Mouse (Mus musculus) forebrain, embryonic 10.5 days (tissue): Measurements from ENCODE around the gene Clca3a1. TPM values are rescaled to one million over a fixed set of nuclear protein-coding genes. Genes with fewer than 3 reads are reported as not detected.

ENCODE experiments used
- DNase-seq: peaks from one replicate; pipeline ENCODE4 v3.0.0-alpha.2; 2017; ENCODE audit warnings: low spot score; ENCODE audit errors: extremely low spot score
- H3K27ac ChIP-seq: fragments of 300-500 bp; sonication (generic); 2 replicates; pipeline ENCODE4 v1.5.1; 2016; ENCODE audit warnings: mild to moderate bottlenecking
- H3K27me3 ChIP-seq: fragments of 300-500 bp; sonication (generic); 2 replicates; pipeline ENCODE4 v1.6.1; 2016; ENCODE audit warnings: mild to moderate bottlenecking; ENCODE audit not compliant: poor library complexity, severe bottlenecking
- H3K36me3 ChIP-seq: fragments of 300-500 bp; sonication (generic); replicated peaks from 2 replicates; pipeline ENCODE4 v1.6.1; 2016; ENCODE audit warnings: mild to moderate bottlenecking, moderate library complexity
- H3K4me1 ChIP-seq: fragments of 300-500 bp; sonication (generic); 2 replicates; pipeline ENCODE4 v1.6.1; 2016
- H3K4me3 ChIP-seq: fragments of 300-500 bp; sonication (generic); 2 replicates; pipeline ENCODE4 v1.5.1; 2016; ENCODE audit warnings: mild to moderate bottlenecking, moderate library complexity
- H3K9me3 ChIP-seq: fragments of 300-500 bp; sonication (generic); 2 replicates; pipeline ENCODE4 v1.6.1; 2016; ENCODE audit warnings: mild to moderate bottlenecking, moderate library complexity
- WGBS: fragments of 180-500 bp; shearing (Covaris S2); methylation state at CpG from one replicate; pipeline ENCODE4 v1.1.7; 2016; 5-methylcytosine and 5-hydroxymethylcytosine counted together
- polyA plus RNA-seq: library from polyadenylated mRNA; unstranded; fragments of >200 nt; fragmentation: Nextera tagmentation; extraction: Ambion mirVana; gene quantifications from 2 replicates; pipeline ENCODE4 v1.2.1, GENCODE M21; 2016

Gene Clca3a1
- polyA plus RNA-seq, 1 experiment from 2014 or later, result not detected

GRCm38 (mm10) chr3:144715033-144715432 is 45.7 kb downstream of the Clca3a1 start:
- peaks cover 34% of the 10 kb centered on the region for H3K4me1 ChIP-seq
- H3K27ac ChIP-seq, result no peak overlapping the region
- no peak for DNase-seq
- 90% methylated on average over 7 of the region's 7 CpGs for WGBS
- no peaks in the 10 kb centered on the region for H3K27me3 ChIP-seq
- H3K9me3 ChIP-seq, result no peaks in the 10 kb centered on the region
- peaks cover 23% of the 10 kb centered on the region for H3K36me3 ChIP-seq
- H3K4me3 ChIP-seq, result no peak overlapping the region

GRCm38 (mm10) chr3:144714606-144715005 is 46.2 kb downstream of the Clca3a1 start:
- H3K4me3 ChIP-seq, result no peak overlapping the region
- no peak for DNase-seq
- peaks cover 34% of the 10 kb centered on the region for H3K4me1 ChIP-seq
- H3K9me3 ChIP-seq, result no peaks in the 10 kb centered on the region
- H3K27ac ChIP-seq, result no peak overlapping the region
- peaks cover 27% of the 10 kb centered on the region for H3K36me3 ChIP-seq
- no peaks in the 10 kb centered on the region for H3K27me3 ChIP-seq
- 94% methylated on average over 8 of the region's 8 CpGs for WGBS

DNA sequence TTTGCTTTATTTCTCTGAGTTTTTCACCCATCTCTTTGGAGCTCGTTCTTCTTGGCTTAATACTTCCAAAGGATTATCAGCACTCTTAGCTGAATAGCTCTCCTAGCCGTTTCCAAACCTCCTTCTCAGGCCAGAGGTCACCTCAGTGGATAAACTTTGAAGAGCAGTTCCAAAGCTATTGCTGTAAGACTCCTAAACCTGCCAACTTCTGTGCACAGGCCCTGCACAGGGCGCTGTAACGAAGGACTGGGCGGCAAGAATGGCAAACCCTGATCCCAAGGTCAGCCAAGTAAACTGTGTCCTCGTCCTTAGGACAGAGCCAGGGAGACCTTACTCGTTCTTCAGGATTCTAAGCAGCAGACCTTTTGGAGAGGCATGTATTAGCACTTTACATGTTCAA is 46.7 kb downstream of the Clca3a1 start:
- peaks cover 31% of the 10 kb centered on the region for H3K36me3 ChIP-seq
- 59% methylated on average over 7 of the region's 7 CpGs for WGBS
- H3K4me3 ChIP-seq, result no peak overlapping the region
- peaks cover 30% of the 10 kb centered on the region for H3K4me1 ChIP-seq
- H3K27me3 ChIP-seq, result no peaks in the 10 kb centered on the region
- DNase-seq, result no peak
- no peak overlapping the region for H3K27ac ChIP-seq
- H3K9me3 ChIP-seq, result no peaks in the 10 kb centered on the region

GRCm38 (mm10) chr3:144711607-144712206 is 49.1 kb downstream of the Clca3a1 start:
- Histone ChIP-seq H3K27me3 (no peaks in the 10 kb centered on the region), H3K4me1 (peaks cover 18% of the 10 kb centered on the region), H3K27ac (0 out of 2 replicates have a peak overlapping the region, but pooled peaks have one; percentile 12), H3K4me3 (no peak overlapping the region), H3K9me3 (no peaks in the 10 kb centered on the region), H3K36me3 (peaks cover 47% of the 10 kb centered on the region)
- 71% methylated on average over 6 of the region's 6 CpGs for WGBS
- no peak for DNase-seq

DNA sequence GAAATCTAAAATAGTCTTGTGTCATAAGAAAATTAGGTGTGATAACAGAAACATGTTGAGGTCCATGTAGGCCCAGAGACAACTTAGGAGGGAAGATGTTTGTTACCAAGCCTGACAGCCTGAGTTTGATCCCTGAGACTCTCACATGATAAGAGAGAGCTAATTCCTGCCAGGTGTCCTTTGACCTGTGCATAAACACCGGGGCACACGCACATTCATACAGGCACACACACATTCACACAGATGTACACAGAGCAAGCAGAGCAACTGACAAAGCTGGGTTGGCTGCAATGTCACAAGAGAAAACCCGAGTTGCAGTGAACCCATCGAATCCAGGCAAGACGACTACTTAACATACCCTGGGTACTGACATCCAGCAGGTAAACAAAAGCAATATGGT is 52.2 kb downstream of the Clca3a1 start:
- no peak for DNase-seq
- Histone ChIP-seq H3K36me3 (peaks cover 72% of the 10 kb centered on the region), H3K9me3 (no peaks in the 10 kb centered on the region), H3K4me1 (peaks cover 10% of the 10 kb centered on the region), H3K4me3 (no peak overlapping the region), H3K27ac (no peak overlapping the region), H3K27me3 (no peaks in the 10 kb centered on the region)
- WGBS, result 90% methylated on average over 5 of the region's 5 CpGs

DNA sequence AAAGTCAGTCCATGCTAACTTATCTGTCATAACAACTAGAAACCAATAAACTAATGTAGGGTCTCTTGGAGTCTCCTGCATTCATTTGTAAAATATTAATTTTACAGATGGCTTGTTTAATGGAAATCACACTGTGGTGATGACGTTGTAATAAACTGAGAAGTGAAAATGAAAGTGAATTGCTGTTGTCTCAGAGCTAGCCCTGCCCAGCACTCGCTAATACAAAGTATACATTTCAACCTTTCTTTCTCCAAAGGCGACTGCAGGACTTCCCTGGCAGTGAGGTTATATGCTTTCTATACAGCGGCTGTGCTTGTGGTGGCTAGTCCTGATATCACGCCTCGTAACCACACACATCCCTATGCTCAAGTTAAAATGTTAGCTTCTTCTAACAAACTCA is 56.8 kb downstream of the Clca3a1 start:
- Histone ChIP-seq H3K9me3 (no peaks in the 10 kb centered on the region), H3K27me3 (no peaks in the 10 kb centered on the region), H3K4me1 (peaks cover 4% of the 10 kb centered on the region; the same call in 1 of the 2 replicates), H3K4me3 (no peak overlapping the region), H3K27ac (no peak overlapping the region), H3K36me3 (peaks cover 66% of the 10 kb centered on the region)
- DNase-seq, result no peak
- 93% methylated on average over 6 of the region's 6 CpGs for WGBS

DNA sequence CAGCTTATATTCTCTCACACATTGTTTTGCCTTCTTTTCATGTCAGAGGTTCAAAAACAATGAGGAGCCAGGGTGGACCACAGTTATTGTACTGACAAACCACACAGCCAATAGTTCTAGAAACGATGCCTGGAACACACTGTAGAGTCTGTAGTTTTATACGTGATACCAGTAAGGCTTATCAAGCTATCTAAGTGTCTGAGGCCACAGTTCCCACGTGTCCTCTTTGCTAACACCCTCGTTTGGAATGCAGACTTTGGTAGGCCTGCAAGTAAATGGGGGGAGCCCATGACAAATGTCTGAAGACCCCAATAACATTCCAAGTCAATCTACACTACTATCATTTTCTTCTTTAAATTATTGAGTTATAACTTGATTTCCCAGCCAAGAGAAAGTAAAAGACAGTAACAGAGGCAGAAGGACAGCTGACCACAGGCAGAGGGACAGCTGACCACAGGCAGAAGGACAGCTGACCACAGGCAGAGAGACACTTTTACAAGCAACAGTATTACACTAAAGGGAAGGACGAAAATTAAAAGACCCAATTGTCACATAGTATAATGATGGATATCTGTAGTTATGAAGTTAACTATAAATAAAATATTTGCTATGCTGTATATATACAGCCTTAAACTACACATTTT is 61.9 kb downstream of the Clca3a1 start:
- WGBS, result 92% methylated on average over 5 of the region's 5 CpGs
- H3K27ac ChIP-seq, result no peak overlapping the region
- no peaks in the 10 kb centered on the region for H3K9me3 ChIP-seq
- no peak overlapping the region for H3K4me3 ChIP-seq
- H3K4me1 ChIP-seq, result no peaks in the 10 kb centered on the region
- no peak for DNase-seq
- H3K36me3 ChIP-seq, result peaks cover 67% of the 10 kb centered on the region
- no peaks in the 10 kb centered on the region for H3K27me3 ChIP-seq

DNA sequence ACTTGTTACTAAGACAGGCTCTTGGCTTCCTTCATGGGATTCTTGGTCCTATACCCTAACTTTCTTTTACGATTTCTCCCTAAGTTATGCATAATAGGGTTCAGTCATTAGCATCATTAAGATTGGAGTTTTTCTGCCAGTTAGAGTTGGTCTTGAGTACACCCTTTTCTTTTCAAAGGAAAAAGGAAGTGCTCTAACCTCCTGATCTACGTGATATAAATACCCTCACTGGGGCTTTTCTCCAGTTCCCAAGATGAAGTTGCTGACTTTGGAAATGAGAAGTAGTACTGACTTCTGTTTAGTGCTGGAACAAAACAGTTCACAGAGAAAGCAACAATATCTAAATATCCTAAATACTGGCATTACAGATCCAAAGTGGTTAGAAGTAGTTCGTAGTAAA is 62.8 kb downstream of the Clca3a1 start:
- no peak for DNase-seq
- H3K36me3 ChIP-seq, result peaks cover 68% of the 10 kb centered on the region
- H3K9me3 ChIP-seq, result no peaks in the 10 kb centered on the region
- no peaks in the 10 kb centered on the region for H3K27me3 ChIP-seq
- WGBS, result 94% methylated on average over 3 of the region's 3 CpGs
- no peak overlapping the region for H3K4me3 ChIP-seq
- no peaks in the 10 kb centered on the region for H3K4me1 ChIP-seq
- no peak overlapping the region for H3K27ac ChIP-seq

GRCm38 (mm10) chr3:144697154-144697553 is 63.6 kb downstream of the Clca3a1 start:
- no peak overlapping the region for H3K4me3 ChIP-seq
- no peaks in the 10 kb centered on the region for H3K9me3 ChIP-seq
- WGBS, result 77% methylated on average over 5 of the region's 5 CpGs
- H3K4me1 ChIP-seq, result no peaks in the 10 kb centered on the region
- H3K27me3 ChIP-seq, result no peaks in the 10 kb centered on the region
- DNase-seq, result no peak
- no peak overlapping the region for H3K27ac ChIP-seq
- H3K36me3 ChIP-seq, result peaks cover 70% of the 10 kb centered on the region

- H3K27ac ChIP-seq, result no peak overlapping the region
- no peaks in the 10 kb centered on the region for H3K9me3 ChIP-seq
- H3K27me3 ChIP-seq, result no peaks in the 10 kb centered on the region
- DNase-seq, result no peak
- H3K4me3 ChIP-seq, result no peak overlapping the region
- WGBS, result 93% methylated on average over 7 of the region's 7 CpGs
- peaks cover 73% of the 10 kb centered on the region for H3K36me3 ChIP-seq
- H3K4me1 ChIP-seq, result no peaks in the 10 kb centered on the region
Measured at GRCm38 (mm10) chr3:144694941-144695340, 65.8 kb downstream of the Clca3a1 start.

DNA sequence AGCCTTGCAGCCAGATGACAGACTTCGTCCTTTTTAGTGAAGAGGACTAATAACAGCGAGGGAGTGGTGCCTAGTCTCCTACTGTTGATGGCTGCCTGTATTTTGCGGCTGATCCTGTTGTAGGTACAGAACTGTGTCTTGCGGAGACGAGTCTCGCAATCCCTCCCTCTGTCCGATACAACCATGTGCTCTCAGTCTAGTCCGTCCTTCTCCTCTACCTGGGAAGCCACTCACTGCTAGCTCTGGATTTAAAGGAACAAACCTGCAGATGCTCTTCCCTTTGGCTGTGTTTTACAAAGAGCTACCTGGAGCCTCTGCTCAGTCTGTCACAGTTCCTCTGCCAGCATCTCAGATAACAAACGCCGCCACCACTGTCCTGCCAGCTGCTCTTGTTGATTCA is 66.7 kb downstream of the Clca3a1 start:
- Histone ChIP-seq H3K9me3 (no peaks in the 10 kb centered on the region), H3K4me3 (no peak overlapping the region), H3K27me3 (no peaks in the 10 kb centered on the region), H3K36me3 (peaks cover 66% of the 10 kb centered on the region), H3K4me1 (peaks cover 7% of the 10 kb centered on the region), H3K27ac (no peak overlapping the region)
- 95% methylated on average over 10 of the region's 10 CpGs for WGBS
- no peak for DNase-seq

- no peak overlapping the region for H3K4me3 ChIP-seq
- no peak overlapping the region for H3K27ac ChIP-seq
- WGBS, result 72% methylated on average over 3 of the region's 3 CpGs
- no peak for DNase-seq
- H3K27me3 ChIP-seq, result no peaks in the 10 kb centered on the region
- peaks cover 7% of the 10 kb centered on the region for H3K4me1 ChIP-seq
- peaks cover 59% of the 10 kb centered on the region for H3K36me3 ChIP-seq
- no peaks in the 10 kb centered on the region for H3K9me3 ChIP-seq
Measured at GRCm38 (mm10) chr3:144692052-144692451, 68.7 kb downstream of the Clca3a1 start.

DNA sequence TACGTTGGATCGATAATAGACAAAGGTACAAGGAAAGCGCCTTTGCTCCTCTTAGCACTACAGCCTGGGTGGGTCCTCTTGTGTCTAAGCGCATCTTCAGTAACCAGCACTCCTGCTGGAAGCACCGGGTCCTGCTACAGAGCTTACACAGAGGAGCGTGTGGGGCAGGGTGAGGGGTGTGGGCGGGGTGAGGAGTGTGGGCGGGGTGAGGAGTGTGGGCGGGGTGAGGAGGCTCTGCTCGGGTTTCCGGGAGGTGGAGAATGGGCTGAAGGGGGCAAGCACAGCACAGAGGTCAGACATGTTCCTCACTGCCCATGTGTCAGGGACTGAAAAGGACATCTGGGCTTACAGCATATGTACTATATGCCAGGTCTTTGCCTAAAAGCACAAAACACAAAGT is 71.5 kb downstream of the Clca3a1 start:
- 13% methylated on average over 11 of the region's 11 CpGs for WGBS
- H3K4me1 ChIP-seq, result peaks cover 7% of the 10 kb centered on the region
- peak; percentile 75 for DNase-seq
- no peak overlapping the region for H3K4me3 ChIP-seq
- H3K36me3 ChIP-seq, result peaks cover 31% of the 10 kb centered on the region
- no peaks in the 10 kb centered on the region for H3K9me3 ChIP-seq
- no peaks in the 10 kb centered on the region for H3K27me3 ChIP-seq
- H3K27ac ChIP-seq, result no peak overlapping the region
